Mouse (Mus musculus): ENCODE measurements around the gene Tceal7. TPM values are rescaled to one million over a fixed set of nuclear protein-coding genes. Genes with fewer than 3 reads are reported as not detected.

Gene Tceal7
- not detected for total RNA-seq (2023)

GRCm38 (mm10) chrX:136214729-136215677 is at the start of gene Tceal7, which contains the start of gene Bex1:
Tceal7 (plus strand) TSS chrX:136214779.
Bex1 (minus strand) TSS chrX:136215513.

GRCm38 (mm10) chrX:136172118-136172551 is 42.4 kb upstream of the Tceal7 start, which contains the start of gene Tceal8:
Tceal8 (minus strand) TSS chrX:136172342.

GRCm38 (mm10) chrX:136203664-136204066 is 10.9 kb upstream of the Tceal7 start, which contains the start of gene Tceal5:
Tceal5 (minus strand) TSS chrX:136203876.

GRCm38 (mm10) chrX:136244574-136245229 is 30.1 kb downstream of the Tceal7 start, which contains the start of gene Tceal9:
Tceal9 (plus strand) TSS chrX:136245079.

GRCm38 (mm10) chrX:136269743-136270392 is 55.3 kb downstream of the Tceal7 start, which contains the start of gene Bex3:
Bex3 (plus strand) TSS chrX:136270253.

Other genes starting within 250 kb of the Tceal7 start
- gene Arxes2, start 221.0 kb upstream of the Tceal7 start, total RNA-seq (2023): 1 to 10 TPM; 2.1 to 3.3 TPM
- gene Arxes1, start 181.4 kb upstream of the Tceal7 start, total RNA-seq (2023): not detected
- 1 to 10 TPM; 2.3 to 2.4 TPM for gene Bex2, start 146.5 kb upstream of the Tceal7 start, total RNA-seq (2023)
- gene Nxf3, start 129.5 kb upstream of the Tceal7 start, total RNA-seq (2023): not detected
- not detected for gene Bex4, start 75.8 kb upstream of the Tceal7 start, total RNA-seq (2023)
- gene Tceal8, start 42.4 kb upstream of the Tceal7 start, total RNA-seq (2023): under 1 TPM; 0.47 to 0.90 TPM
- gene Tceal5, start 10.9 kb upstream of the Tceal7 start, total RNA-seq (2023): not detected
- 1 to 10 TPM; 4.3 to 5.6 TPM for gene Bex1, start 734 bp downstream of the Tceal7 start, total RNA-seq (2023)
- 10 to 100 TPM; 32.1 to 35.9 TPM for gene Tceal9, start 30.3 kb downstream of the Tceal7 start, total RNA-seq (2023)
- gene Bex3, start 55.5 kb downstream of the Tceal7 start, total RNA-seq (2023): 10 to 100 TPM; 72.9 to 73.0 TPM

Measured in T-cell, adult 66 days (primary cell).